Comparison of ENCODE assay signal across 9 mouse cellular contexts in genomic region chr11:96340698-96341365, GRCm38 (mm10). TPM values are rescaled to one million over a fixed set of nuclear protein-coding genes. Genes with fewer than 3 reads are reported as not detected.
DNase-seq lines count a peak whose midpoint lies in the region; ATAC-seq and TF ChIP-seq lines count a peak whose summit lies in the region.
"Had no signal": no experiment of that assay in that cellular context is flagged by ENCODE, and none has a peak within 500 bp of the region (broad histone marks: within the 10 kb centered on the region; RNA-seq: fewer than 3 reads in every experiment).

No protein-coding gene starts in this region.

- peak overlapping the region; percentile 52 for H3K4me3 ChIP-seq in lung, embryonic 16.5 days (ENCODE audit: low read length)
- peak overlapping the region; percentile 56 for H3K4me3 ChIP-seq in hindbrain, embryonic 11.5 days (ENCODE audit: low read depth, low read length)
- peak overlapping the region; percentile 25 for H3K4me3 ChIP-seq in limb, embryonic 13.5 days
- peak overlapping the region; percentile 45 for H3K4me3 ChIP-seq in stomach, postnatal 0 days (ENCODE audit: low read depth, low read length)
- H3K4me3 ChIP-seq: midbrain, embryonic 15.5 days had no signal

- peak; percentile 61 for ATAC-seq in lung, embryonic 16.5 days (ENCODE audit: low read depth)
- ATAC-seq in hindbrain, embryonic 11.5 days (ENCODE audit: low FRiP score): peak; percentile 68
- no peak for ATAC-seq in limb, embryonic 13.5 days (ENCODE audit: low FRiP score, low read depth)
- peak; percentile 58; the same call in 1 of the 2 replicates for ATAC-seq in stomach, postnatal 0 days (ENCODE audit: low FRiP score, low TSS enrichment)
- ATAC-seq in frontal cortex, adult (ENCODE audit: low TSS enrichment): no peak
- ATAC-seq: midbrain, embryonic 15.5 days had no signal

- TF ChIP-seq EP300 in stomach, postnatal 0 days (optimal IDR thresholded peaks at IDR 0.05): no peak

- H3K9ac ChIP-seq in lung, embryonic 16.5 days (ENCODE audit: low read length): peak overlapping the region; percentile 77
- peak overlapping the region; percentile 75 for H3K9ac ChIP-seq in hindbrain, embryonic 11.5 days (ENCODE audit: low read depth, low read length)
- H3K9ac ChIP-seq in limb, embryonic 13.5 days: no peak overlapping the region
- H3K9ac ChIP-seq in stomach, postnatal 0 days (ENCODE audit: low read length): peak overlapping the region; percentile 74
- H3K9ac ChIP-seq: midbrain, embryonic 15.5 days had no signal

- WGBS in lung, embryonic 16.5 days: 1% methylated on average over 32 of the region's 36 CpGs
- WGBS in hindbrain, embryonic 11.5 days: 0% methylated on average over 35 of the region's 36 CpGs
- 1% methylated on average over 16 of the region's 36 CpGs for WGBS in limb, embryonic 13.5 days
- WGBS in stomach, postnatal 0 days: 2% methylated on average over 27 of the region's 36 CpGs

- H3K4me2 ChIP-seq in lung, embryonic 16.5 days (ENCODE audit: low read depth, low read length): peak overlapping the region; percentile 65
- H3K4me2 ChIP-seq in hindbrain, embryonic 11.5 days (replicated peaks; ENCODE audit: low read depth, low read length): peak overlapping the region; percentile 79
- H3K4me2 ChIP-seq in limb, embryonic 13.5 days (replicated peaks): peak overlapping the region; percentile 52
- H3K4me2 ChIP-seq in stomach, postnatal 0 days (replicated peaks; ENCODE audit: low read depth): peak overlapping the region; percentile 71
- H3K4me2 ChIP-seq: midbrain, embryonic 15.5 days had no signal

- intact Hi-C loops in left cerebral cortex, postnatal 14 days (cut with DNase I): loop anchor here (10.0 kb wide), 1 partner anchor 336 kb away; the partner anchor contains the start of gene Igf2bp1

- peak overlapping the region; percentile 93 for H3K27ac ChIP-seq in lung, embryonic 16.5 days (ENCODE audit: low read length)
- H3K27ac ChIP-seq in hindbrain, embryonic 11.5 days (ENCODE audit: low read depth, low read length): peak overlapping the region; percentile 98
- H3K27ac ChIP-seq in limb, embryonic 13.5 days: no peak overlapping the region
- peak overlapping the region; percentile 94 for H3K27ac ChIP-seq in stomach, postnatal 0 days (replicated peaks)
- H3K27ac ChIP-seq: midbrain, embryonic 15.5 days had no signal

- H3K27me3 ChIP-seq in lung, embryonic 16.5 days (ENCODE audit: control insufficient read depth, insufficient read depth, low read depth, low read length): peaks cover 46% of the 10 kb centered on the region
- H3K27me3 ChIP-seq in hindbrain, embryonic 11.5 days (ENCODE audit: control insufficient read depth, insufficient read depth, low read length): peaks cover 76% of the 10 kb centered on the region
- H3K27me3 ChIP-seq in limb, embryonic 13.5 days: peaks cover 98% of the 10 kb centered on the region
- peaks cover 4% of the 10 kb centered on the region; the same call in 1 of the 2 replicates for H3K27me3 ChIP-seq in stomach, postnatal 0 days (ENCODE audit: control insufficient read depth, insufficient read depth, low read length)

- peaks cover 26% of the 10 kb centered on the region for H3K4me1 ChIP-seq in lung, embryonic 16.5 days (replicated peaks; ENCODE audit: control insufficient read depth, insufficient read depth, low read length)
- H3K4me1 ChIP-seq in hindbrain, embryonic 11.5 days (replicated peaks; ENCODE audit: control insufficient read depth, insufficient read depth, low read length): peaks cover under 1% of the 10 kb centered on the region; the same call in 1 of the 2 replicates
- H3K4me1 ChIP-seq in limb, embryonic 13.5 days: peaks cover 16% of the 10 kb centered on the region
- peaks cover 13% of the 10 kb centered on the region for H3K4me1 ChIP-seq in stomach, postnatal 0 days (replicated peaks; ENCODE audit: control insufficient read depth, insufficient read depth)

- H3K36me3 ChIP-seq in lung, embryonic 16.5 days (ENCODE audit: control insufficient read depth, insufficient read depth, low read length): peaks cover 2% of the 10 kb centered on the region; the same call in 1 of the 2 replicates
- H3K36me3 ChIP-seq in hindbrain, embryonic 11.5 days (ENCODE audit: control insufficient read depth, insufficient read depth, low read length): no peaks in the 10 kb centered on the region
- no peaks in the 10 kb centered on the region for H3K36me3 ChIP-seq in limb, embryonic 13.5 days
- no peaks in the 10 kb centered on the region for H3K36me3 ChIP-seq in stomach, postnatal 0 days (ENCODE audit: control insufficient read depth, insufficient read depth, low read length)
- H3K36me3 ChIP-seq: midbrain, embryonic 15.5 days had no signal

- no peaks in the 10 kb centered on the region for H3K9me3 ChIP-seq in lung, embryonic 16.5 days (ENCODE audit: control insufficient read depth, low read length)
- no peaks in the 10 kb centered on the region for H3K9me3 ChIP-seq in hindbrain, embryonic 11.5 days (ENCODE audit: control insufficient read depth, low read length)
- no peaks in the 10 kb centered on the region for H3K9me3 ChIP-seq in limb, embryonic 13.5 days
- H3K9me3 ChIP-seq in stomach, postnatal 0 days (ENCODE audit: control insufficient read depth, low read length): no peaks in the 10 kb centered on the region
- H3K9me3 ChIP-seq: midbrain, embryonic 15.5 days had no signal

- DNase-seq in lung, adult 18-20 months: no peak
- DNase-seq in hindbrain, embryonic 11.5 days (ENCODE audit: low spot score): no peak
- DNase-seq in stomach, postnatal 0 days (ENCODE audit: low spot score): peak; percentile 30
- DNase-seq in cerebellum, postnatal 4 days (ENCODE audit: low spot score in 2 of 2): no peak
- no peak for DNase-seq in left cerebral cortex, postnatal 14 days (ENCODE audit: low spot score in 2 of 2)

- TF ChIP-seq CTCF in stomach, postnatal 0 days (IDR thresholded peaks at IDR 0.05; ENCODE audit: low read depth): no peak

RNA-seq across cellular contexts. Expression of gene Hoxb2, which starts 9.5 kb away (rescaled TPM):
- 20.1 and 24.0 TPM in 2 replicates for polyA plus RNA-seq in lung, embryonic 16.5 days (2015; fragmentation: Nextera tagmentation; extraction: Ambion mirVana)
- polyA plus RNA-seq in hindbrain, embryonic 11.5 days (2014; fragmentation: Nextera tagmentation; extraction: Ambion mirVana): 64.9 and 67.5 TPM in 2 replicates
- 3.9 and 4.8 TPM in 2 replicates for polyA plus RNA-seq in limb, embryonic 13.5 days (2015; fragmentation: Nextera tagmentation; extraction: Ambion mirVana)
- polyA plus RNA-seq in stomach, postnatal 0 days (2015; fragmentation: Nextera tagmentation; extraction: Ambion mirVana): 12.2 and 13.4 TPM in 2 replicates
- total RNA-seq in left cerebral cortex, postnatal 14 days (2021): not detected

RNA-seq across cellular contexts. Expression of gene Hoxb3, which starts 17.7 kb away (rescaled TPM):
- polyA plus RNA-seq in lung, embryonic 16.5 days (2015; fragmentation: Nextera tagmentation; extraction: Ambion mirVana): 2.1 and 2.6 TPM in 2 replicates
- polyA plus RNA-seq in hindbrain, embryonic 11.5 days (2014; fragmentation: Nextera tagmentation; extraction: Ambion mirVana): 10.5 and 13.1 TPM in 2 replicates
- 0.17 and 0.55 TPM in 2 replicates for polyA plus RNA-seq in limb, embryonic 13.5 days (2015; fragmentation: Nextera tagmentation; extraction: Ambion mirVana)
- polyA plus RNA-seq in stomach, postnatal 0 days (2015; fragmentation: Nextera tagmentation; extraction: Ambion mirVana): 0.94 and 0.97 TPM in 2 replicates
- total RNA-seq in left cerebral cortex, postnatal 14 days (2021): not detected
- polyA plus RNA-seq: midbrain, embryonic 15.5 days had no signal

RNA-seq across cellular contexts. Expression of gene Hoxb4, which starts 22.8 kb away (rescaled TPM):
- polyA plus RNA-seq in lung, embryonic 16.5 days (2015; fragmentation: Nextera tagmentation; extraction: Ambion mirVana): 3.4 TPM in 2 replicates
- polyA plus RNA-seq in hindbrain, embryonic 11.5 days (2014; fragmentation: Nextera tagmentation; extraction: Ambion mirVana): 3.5 and 5.1 TPM in 2 replicates
- 0.36 and 0.50 TPM in 2 replicates for polyA plus RNA-seq in limb, embryonic 13.5 days (2015; fragmentation: Nextera tagmentation; extraction: Ambion mirVana)
- 1.2 and 1.6 TPM in 2 replicates for polyA plus RNA-seq in stomach, postnatal 0 days (2015; fragmentation: Nextera tagmentation; extraction: Ambion mirVana)
- not detected for total RNA-seq in left cerebral cortex, postnatal 14 days (2021)
- polyA plus RNA-seq: midbrain, embryonic 15.5 days had no signal

RNA-seq across cellular contexts. Expression of gene Hoxb1, which starts 24.7 kb away (rescaled TPM):
- 0.18 TPM in 1 of 2 replicates, not detected in the other for polyA plus RNA-seq in lung, embryonic 16.5 days (2015; fragmentation: Nextera tagmentation; extraction: Ambion mirVana)
- 7.3 and 8.2 TPM in 2 replicates for polyA plus RNA-seq in hindbrain, embryonic 11.5 days (2014; fragmentation: Nextera tagmentation; extraction: Ambion mirVana)
- 0.13 TPM in 1 of 2 replicates, not detected in the other for polyA plus RNA-seq in limb, embryonic 13.5 days (2015; fragmentation: Nextera tagmentation; extraction: Ambion mirVana)
- polyA plus RNA-seq in stomach, postnatal 0 days (2015; fragmentation: Nextera tagmentation; extraction: Ambion mirVana): 0.06 TPM in 1 of 2 replicates, not detected in the other
- not detected for total RNA-seq in left cerebral cortex, postnatal 14 days (2021)
- polyA plus RNA-seq: midbrain, embryonic 15.5 days had no signal

RNA-seq across cellular contexts. Expression of gene Hoxb5, which starts 37.7 kb away (rescaled TPM):
- 39.2 and 46.6 TPM in 2 replicates for polyA plus RNA-seq in lung, embryonic 16.5 days (2015; fragmentation: Nextera tagmentation; extraction: Ambion mirVana)
- polyA plus RNA-seq in hindbrain, embryonic 11.5 days (2014; fragmentation: Nextera tagmentation; extraction: Ambion mirVana): 33.1 and 42.5 TPM in 2 replicates
- polyA plus RNA-seq in limb, embryonic 13.5 days (2015; fragmentation: Nextera tagmentation; extraction: Ambion mirVana): 0.97 and 1.5 TPM in 2 replicates
- polyA plus RNA-seq in stomach, postnatal 0 days (2015; fragmentation: Nextera tagmentation; extraction: Ambion mirVana): 7.5 and 8.2 TPM in 2 replicates
- total RNA-seq in left cerebral cortex, postnatal 14 days (2021): not detected

Comparison
In these comparisons a context has a peak if more than half of its experiments do, and no peak if none do; other contexts are left out.
1. ATAC-seq: peak in lung, embryonic 16.5 days (single experiment), hindbrain, embryonic 11.5 days (single experiment) and stomach, postnatal 0 days (single experiment); none in limb, embryonic 13.5 days (single experiment) and frontal cortex, adult (single experiment).
2. Peak in every context shown above with its lines, with median percentiles within 50 percentile points of each other: H3K4me2 ChIP-seq and H3K4me3 ChIP-seq.